Mouse (Mus musculus) left cerebral cortex, postnatal 25 days (tissue): ENCODE results near the gene Kirrel. TPM values are rescaled to one million over a fixed set of nuclear protein-coding genes. Genes with fewer than 3 reads are reported as not detected.
A peak's percentile ranks its signal among the peaks of the same experiment; 100 is the strongest.
"Not testable (repeated sequence)": the region's sequence is repeated elsewhere in the genome, so short reads cannot be mapped to it uniquely, and the experiment has no call there.

Experiments
- DNase-seq, 2 experiments: peaks; one replicate each; pipeline ENCODE4 v3.0.0; 2022; ENCODE audit warnings: low spot score in 2 of 2, mixed read lengths in 1 of 2
- intact Hi-C: fragments of 180-260 bp; cut with DNase I; formaldehyde crosslinking; loops from one replicate; pipeline ENCODE4 v1.15.1; 2025
- total RNA-seq, 2 experiments: library from RNA; stranded (reverse); gene quantifications; 2 replicates each; pipeline ENCODE4 v1.2.3; 2021

The Kirrel gene
- total RNA-seq, 2 experiments from 2014 or later, result 3.8 to 4.3 TPM

DNA sequence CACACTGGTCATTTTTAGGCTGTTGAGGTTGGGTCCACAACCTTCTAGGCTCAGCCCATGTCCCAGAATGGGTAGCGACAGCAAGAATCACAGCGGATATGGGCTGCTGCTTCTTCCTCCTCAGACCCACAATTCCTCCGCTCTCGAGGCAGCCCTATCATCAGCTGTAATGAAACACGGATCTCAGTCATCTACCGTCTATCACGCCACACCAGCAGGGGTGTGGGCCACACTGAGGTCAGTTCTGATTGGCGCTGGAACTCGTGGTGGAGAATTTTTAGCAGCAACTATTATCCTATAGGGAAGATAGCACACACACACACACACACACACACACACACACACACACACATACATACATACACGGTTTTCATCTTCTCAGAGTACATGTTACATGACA is 25.1 kb downstream of the Kirrel start:
- intact Hi-C loops, result no loop called here
- DNase-seq, result no peak

DNA sequence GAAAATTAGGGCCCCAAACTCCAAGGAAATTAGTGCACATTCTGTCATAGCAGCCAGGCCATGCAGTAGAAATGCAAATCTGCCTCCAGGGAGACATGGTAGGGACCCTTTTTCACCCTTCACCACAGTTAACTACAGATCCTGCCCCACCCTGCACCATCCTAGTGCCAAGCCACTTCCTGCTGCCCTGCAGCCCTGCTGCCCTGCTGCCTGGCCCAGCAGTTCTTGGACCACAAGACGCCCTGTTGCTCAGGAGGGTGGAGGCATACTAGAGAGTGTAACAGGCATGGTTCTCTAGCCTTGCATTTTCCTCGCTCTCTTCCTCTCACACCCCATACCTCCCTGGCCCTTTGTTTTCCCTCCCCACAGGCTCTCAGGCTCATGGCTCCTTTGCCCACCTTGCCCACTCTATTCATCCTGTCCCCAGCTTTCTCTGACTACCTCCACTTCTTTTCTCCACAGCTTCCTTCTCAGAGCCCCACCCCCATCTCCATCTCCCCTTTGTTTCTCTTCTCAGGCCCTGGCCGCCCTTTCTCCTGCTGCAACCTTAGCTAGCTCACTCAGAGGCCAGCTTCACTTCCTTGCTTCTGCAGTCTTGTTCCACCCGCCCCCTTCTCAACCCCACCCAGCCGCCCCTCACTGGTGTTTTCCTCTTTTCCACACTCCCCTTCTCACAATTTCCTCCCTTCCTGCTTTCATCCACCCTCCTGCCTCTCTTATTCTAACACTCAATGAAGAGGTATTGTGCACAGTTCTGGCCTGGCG is 29.9 kb downstream of the Kirrel start:
- no peak for DNase-seq
- intact Hi-C loops, result no loop called here

DNA sequence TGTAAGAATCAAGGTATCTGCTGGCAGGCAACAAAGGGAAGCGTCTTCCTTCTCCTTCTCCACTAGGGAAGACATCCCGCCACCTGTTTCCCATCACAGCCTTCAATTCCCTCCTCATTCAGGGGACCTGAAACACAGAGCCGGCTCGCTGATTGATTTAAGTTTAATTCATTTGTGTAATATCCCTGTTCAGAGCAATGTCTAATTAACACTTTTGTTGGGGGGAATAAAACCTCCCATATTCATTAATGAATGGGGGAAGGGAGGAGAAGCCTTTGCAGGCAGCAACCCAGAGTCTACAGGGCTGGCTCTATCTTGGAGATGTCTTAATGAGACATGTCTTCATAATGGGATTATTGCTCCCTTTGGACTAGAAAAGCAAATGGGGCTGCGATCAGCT is 34.3 kb downstream of the Kirrel start:
- DNase-seq, result no peak
- intact Hi-C loops, result no loop called here

- intact Hi-C loops, result no loop called here
- no peak for DNase-seq
These were observed 37.8 kb downstream of the Kirrel start for GRCm38 (mm10) chr3:87136782-87137181.

DNA sequence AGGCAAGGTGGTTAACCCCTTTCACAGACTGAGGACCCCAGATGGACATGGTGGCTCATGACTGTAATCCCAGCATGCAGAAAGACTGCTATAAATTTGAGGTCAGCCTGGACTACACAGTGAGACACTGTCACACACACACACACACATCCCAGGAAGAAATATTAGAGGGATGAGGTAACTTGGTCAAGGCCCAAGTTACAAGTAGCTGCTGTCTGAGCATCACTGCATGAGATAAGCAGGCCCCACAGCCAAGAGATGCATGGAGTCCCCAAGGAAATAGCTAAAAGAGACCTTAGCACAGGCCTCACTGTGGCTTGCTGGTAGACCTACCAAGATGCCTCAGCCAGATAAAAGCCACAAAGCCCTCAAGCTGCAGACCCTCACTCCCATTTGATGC is 39.6 kb downstream of the Kirrel start:
- DNase-seq, result no peak
- intact Hi-C loops, result no loop called here

DNA sequence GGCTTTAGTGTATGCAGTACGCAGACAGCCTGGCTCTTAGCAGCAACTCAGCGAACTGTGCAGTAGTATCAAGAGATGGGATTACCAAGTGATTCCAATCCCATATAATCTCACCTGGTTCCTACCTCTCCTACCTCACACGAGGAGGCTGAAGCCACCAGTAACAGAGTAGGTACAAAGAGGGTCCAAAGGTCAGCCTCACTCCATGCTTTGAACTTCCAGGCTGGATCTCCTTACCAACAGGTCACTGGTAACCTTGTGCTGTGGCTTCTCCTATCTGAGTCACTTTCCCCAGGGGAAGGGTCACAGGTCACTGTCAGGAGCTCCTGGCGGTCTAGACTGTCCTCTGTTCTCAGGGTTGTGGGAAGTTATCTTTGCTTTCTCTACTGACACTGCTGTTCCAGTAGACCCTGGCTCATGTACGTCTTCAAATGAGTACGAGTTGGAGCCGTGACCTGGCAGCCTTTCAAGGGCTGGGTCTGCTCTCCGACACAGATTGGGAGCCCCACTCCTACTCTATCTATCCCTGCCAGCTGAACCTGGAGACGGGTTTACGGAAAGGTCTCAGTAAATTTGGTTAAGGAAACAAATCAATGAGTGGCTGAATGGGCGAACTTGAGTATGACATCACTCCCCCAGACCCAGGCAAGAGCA is 42.7 kb downstream of the Kirrel start:
- intact Hi-C loops, result no loop called here

DNA sequence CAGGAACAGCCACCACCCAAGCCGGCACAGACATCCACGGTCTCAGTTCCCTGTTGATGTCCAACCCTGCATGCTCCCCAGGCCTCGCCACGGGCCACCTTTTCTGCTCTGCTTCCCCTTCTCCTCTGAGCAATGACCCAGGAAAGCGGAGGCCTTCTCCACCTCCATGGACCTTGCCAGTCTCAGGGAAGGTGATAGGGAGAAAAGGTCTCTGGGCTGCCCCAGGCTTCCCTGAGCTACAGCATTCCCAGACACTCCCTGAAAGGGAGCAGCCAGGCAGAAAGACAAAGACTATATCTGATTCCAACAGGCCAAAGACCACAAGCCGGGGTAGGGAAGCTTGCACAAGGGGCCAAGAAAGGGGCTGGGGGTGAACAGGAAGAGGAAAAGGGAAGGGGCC is 43.6 kb downstream of the Kirrel start:
- intact Hi-C loops, result no loop called here
- no peak for DNase-seq

More for the DNA sequence above, 42.7 kb downstream of the Kirrel start:
- DNase-seq, result no peak

DNA sequence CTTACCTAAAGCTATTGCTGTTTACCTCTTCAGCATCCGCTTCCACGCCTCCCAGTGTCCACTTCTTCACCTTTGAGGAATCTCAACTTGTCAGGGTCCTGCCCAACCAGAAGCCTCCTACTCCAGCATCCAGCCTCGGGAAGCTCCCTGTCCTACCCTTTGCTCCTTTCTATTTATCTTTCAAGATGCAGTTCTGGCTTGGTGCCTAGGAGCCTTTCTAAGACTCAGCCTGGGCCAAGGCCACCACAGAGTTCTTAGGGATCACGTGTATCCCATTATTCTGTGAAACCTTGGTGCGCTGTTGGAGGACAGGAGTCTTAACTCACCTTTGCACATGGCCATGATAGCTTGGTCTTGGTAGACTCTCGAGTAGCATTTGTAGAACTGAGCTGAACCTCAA is 50.8 kb downstream of the Kirrel start:
- intact Hi-C loops, result no loop called here

GRCm38 (mm10) chr3:87118214-87118613 is 56.3 kb downstream of the Kirrel start:
- intact Hi-C loops, result no loop called here
- DNase-seq, result no peak

More for the DNA sequence above, 50.8 kb downstream of the Kirrel start:
- no peak for DNase-seq

DNA sequence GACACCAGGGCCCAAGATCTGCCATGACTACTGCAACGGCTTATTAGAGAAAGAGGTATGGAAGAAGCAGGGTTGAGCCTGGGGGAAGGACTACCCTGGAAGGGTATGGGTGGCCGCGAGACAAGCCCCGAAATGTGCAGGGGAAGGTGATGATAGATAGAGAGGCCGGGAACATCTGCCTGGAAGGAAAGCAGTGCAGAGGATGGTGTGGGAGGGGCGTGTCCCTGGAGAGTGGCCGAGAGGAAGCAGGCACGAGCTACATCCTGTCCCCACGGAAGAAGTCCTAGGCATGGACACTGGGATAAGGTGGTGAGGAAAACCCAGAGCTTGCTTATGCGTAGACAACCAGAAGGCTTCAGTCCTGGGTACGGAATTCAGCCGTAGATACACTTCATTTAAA is 56.9 kb downstream of the Kirrel start:
- intact Hi-C loops, result no loop called here
- DNase-seq, result no peak

GRCm38 (mm10) chr3:87115726-87116540 is 58.6 kb downstream of the Kirrel start:
- intact Hi-C loops, result no loop called here
- no peak for DNase-seq

GRCm38 (mm10) chr3:87115271-87115670 is 59.3 kb downstream of the Kirrel start:
- intact Hi-C loops, result no loop called here
- no peak for DNase-seq

DNA sequence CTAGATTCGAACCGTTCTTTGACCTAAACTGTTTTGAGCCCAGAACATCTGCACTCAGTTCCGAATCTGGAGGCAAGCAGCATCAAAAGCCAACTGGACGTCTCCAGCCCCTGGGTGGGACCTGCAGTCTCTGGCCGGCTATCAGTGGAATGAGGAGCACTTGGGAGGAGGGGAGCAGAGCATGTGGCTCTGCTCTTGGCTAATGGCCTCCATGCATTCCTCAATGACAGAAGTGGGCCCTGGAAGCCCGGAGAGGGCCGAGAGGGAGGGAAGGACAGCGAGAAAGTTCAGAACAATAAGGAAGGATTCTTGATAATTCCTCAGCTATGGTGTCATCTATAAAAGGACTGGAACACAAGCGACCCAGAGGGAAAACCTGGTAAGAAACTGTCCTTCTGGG is 59.7 kb downstream of the Kirrel start:
- intact Hi-C loops, result no loop called here
- no peak for DNase-seq

DNA sequence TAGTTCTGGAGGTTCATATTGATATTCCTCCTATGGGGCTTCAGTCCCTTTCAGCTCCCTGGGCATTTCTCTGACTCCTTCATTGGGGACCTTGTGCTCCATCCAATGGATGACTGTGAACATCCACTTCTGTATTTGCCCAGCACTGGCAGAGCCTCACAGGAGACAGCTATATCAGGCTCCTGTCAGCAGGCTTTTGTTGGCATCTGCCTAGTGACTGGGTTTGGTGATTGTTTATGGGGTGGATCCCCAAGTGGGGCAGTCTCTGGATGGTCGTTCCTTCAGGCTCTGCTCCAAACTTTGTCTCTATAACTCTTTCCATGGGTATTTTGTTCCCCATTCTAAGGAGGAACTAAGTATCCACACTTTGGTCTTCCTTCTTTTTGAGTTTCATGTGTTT is 60.7 kb downstream of the Kirrel start:
- DNase-seq, intact Hi-C loops: not testable (repeated sequence)

DNA sequence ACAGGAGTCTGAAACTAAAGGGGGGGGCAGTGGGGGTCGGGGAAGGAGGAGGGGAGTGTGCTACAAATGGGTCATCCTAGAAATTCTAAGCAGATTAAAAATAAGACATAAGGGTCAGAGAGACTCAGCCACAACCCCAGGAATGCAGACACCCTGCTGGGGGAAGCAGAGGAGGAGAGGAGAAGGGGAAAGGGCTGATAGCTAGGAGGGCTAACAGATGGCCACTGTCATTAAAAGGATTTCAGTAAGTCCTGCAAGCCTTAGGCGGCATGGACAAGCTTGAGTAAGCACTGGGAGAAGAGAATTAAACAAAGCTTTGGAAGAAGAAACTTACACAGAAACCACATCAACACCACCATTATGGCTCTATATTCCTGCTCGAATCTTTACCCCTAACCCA is 62.3 kb downstream of the Kirrel start:
- intact Hi-C loops, result no loop called here

DNA sequence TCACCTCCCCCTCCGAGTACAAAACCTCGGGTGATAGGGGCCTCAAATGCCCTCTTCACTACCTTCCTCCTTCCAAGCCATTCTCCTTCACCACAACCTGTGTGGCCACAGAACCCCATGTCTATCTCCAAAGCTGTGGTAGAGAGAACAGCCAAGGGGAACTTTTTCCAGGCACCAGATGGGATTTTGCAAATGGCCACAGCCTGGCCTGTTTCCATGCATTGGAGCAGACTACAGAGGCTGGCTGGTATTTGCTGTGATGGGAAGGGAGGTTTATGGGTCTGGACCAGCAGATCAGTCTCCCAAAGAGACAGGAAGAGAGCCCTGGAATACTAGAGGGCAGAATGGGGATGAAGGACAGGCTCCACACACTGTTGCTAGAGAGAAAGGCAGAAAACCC is 69.7 kb downstream of the Kirrel start:
- intact Hi-C loops, result no loop called here
- no peak for DNase-seq

More for the DNA sequence above, 62.3 kb downstream of the Kirrel start:
- no peak for DNase-seq

DNA sequence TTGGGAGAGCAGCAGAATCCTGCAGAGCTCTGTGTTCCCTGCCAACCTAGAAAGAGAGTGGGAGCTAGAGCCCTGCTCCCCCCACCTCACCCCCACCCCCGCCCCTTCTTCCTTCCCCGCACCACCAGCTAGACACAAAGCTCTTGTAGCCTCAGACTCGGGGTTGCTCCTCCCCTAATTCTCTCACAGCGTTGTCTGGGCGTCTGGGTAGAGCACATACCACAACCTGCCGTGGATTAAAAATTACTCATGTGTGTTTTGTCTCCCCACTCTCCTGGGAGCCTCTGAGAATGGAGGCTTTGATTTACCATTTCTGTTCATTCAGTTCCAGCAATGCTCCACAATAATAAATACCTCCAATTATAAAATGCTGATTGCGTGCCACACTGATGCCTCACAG is 72.2 kb downstream of the Kirrel start:
- intact Hi-C loops, result no loop called here

DNA sequence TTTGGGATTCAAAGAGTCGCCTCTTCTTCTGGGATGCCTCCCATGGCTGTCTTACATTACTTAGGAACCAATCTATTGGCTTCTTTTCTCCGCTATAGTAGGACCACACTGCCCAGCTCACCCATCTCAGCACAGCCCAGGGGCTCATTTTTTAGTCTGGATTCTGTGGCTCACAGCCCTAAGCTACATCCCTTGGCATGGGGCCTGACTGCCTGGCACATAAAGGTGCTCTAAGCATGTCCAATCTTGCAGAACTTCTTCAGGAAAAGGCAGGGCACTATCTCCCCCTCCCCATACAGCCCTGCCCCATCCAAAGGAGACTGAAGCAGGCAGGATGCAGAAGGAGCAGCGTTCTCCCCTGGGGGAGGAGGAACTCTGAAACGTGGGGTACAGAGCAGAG is 73.6 kb downstream of the Kirrel start:
- no peak for DNase-seq
- intact Hi-C loops, result no loop called here

More for the DNA sequence above, 72.2 kb downstream of the Kirrel start:
- no peak for DNase-seq

- intact Hi-C loops, result no loop called here
- DNase-seq, result peak; percentile 28 to 45
These were observed 76.3 kb downstream of the Kirrel start for GRCm38 (mm10) chr3:87097969-87098946.
